Mouse (Mus musculus) bone marrow, adult 2 months (tissue): Measurements from ENCODE around the gene Bcas3.

Experiments used
- CTCF ChIP-seq: fragments of 200-500 bp; IDR thresholded peaks from 2 replicates; pipeline ENCODE4 v1.5.1; 2011; ENCODE audit warnings: low read length, control low read depth; ENCODE audit not compliant: control insufficient read depth, insufficient read depth
- POLR2A ChIP-seq: fragments of 200-500 bp; IDR thresholded peaks from 2 replicates; pipeline ENCODE4 v1.6.1; 2011; ENCODE audit warnings: low read depth, mild to moderate bottlenecking, control low read depth, low read length, borderline replicate concordance; ENCODE audit not compliant: control insufficient read depth

DNA sequence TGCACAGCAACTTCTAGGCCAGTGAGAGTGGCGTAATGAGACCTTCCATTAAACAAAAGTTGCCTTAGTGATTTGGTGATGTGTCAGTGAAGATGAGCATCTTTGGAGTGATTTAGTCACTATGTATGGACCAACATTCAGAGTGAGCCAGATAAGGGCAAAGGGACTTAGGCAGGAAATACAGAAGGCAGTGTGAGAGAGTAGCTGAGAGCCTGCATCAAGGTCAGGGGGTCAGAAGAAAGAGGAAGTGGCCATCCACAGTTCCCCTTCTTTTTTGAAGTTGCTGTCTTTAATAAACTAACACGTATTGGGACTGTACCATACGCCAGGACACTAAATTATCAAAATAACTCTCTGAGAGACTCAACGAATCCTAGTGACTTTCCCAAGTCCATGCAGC, 344.5 kb downstream of the Bcas3 start:
- TF ChIP-seq POLR2A (no peak), CTCF (no peak)
